Mouse (Mus musculus): ENCODE measurements around the gene Mthfd1l. TPM values are rescaled to one million over a fixed set of nuclear protein-coding genes. Genes with fewer than 3 reads are reported as not detected.

Mthfd1l gene
- polyA plus RNA-seq, 1 experiment from 2014 or later: 8.3 TPM

GRCm38 (mm10) chr10:4052711-4053110 is 79.8 kb downstream of the Mthfd1l start:
- peaks cover 6% of the 10 kb centered on the region for H3K4me1 ChIP-seq
- no peak overlapping the region for H3K4me3 ChIP-seq
- no peak for ATAC-seq (ENCODE audit: insufficient number of reproducible peaks, low FRiP score, low TSS enrichment, low read depth)
- 0 out of 2 replicates have a peak, but pooled peaks cover 5% of the 10 kb centered on the region for H3K36me3 ChIP-seq
- H3K27me3 ChIP-seq: no peaks in the 10 kb centered on the region
- 48% methylated on average over 4 of the region's 4 CpGs for WGBS
- no peak overlapping the region for H3K9ac ChIP-seq
- no peak overlapping the region for H3K4me2 ChIP-seq
- H3K9me3 ChIP-seq: no peaks in the 10 kb centered on the region
- H3K27ac ChIP-seq: no peak overlapping the region

GRCm38 (mm10) chr10:4053278-4054061 is 80.6 kb downstream of the Mthfd1l start:
- Histone ChIP-seq H3K27me3 (no peaks in the 10 kb centered on the region), H3K36me3 (0 out of 2 replicates have a peak, but pooled peaks cover 5% of the 10 kb centered on the region), H3K4me2 (no peak overlapping the region), H3K9me3 (no peaks in the 10 kb centered on the region), H3K4me1 (peaks cover 6% of the 10 kb centered on the region), H3K4me3 (no peak overlapping the region), H3K9ac (no peak overlapping the region), H3K27ac (no peak overlapping the region)
- WGBS: 72% methylated on average over 19 of the region's 19 CpGs
- no peak for ATAC-seq (ENCODE audit: insufficient number of reproducible peaks, low FRiP score, low TSS enrichment, low read depth)

- Histone ChIP-seq H3K27me3 (no peaks in the 10 kb centered on the region), H3K4me1 (peaks cover 6% of the 10 kb centered on the region), H3K4me3 (no peak overlapping the region), H3K4me2 (no peak overlapping the region), H3K36me3 (0 out of 2 replicates have a peak, but pooled peaks cover 5% of the 10 kb centered on the region), H3K27ac (no peak overlapping the region), H3K9ac (no peak overlapping the region), H3K9me3 (no peaks in the 10 kb centered on the region)
- ATAC-seq (ENCODE audit: insufficient number of reproducible peaks, low FRiP score, low TSS enrichment, low read depth): no peak
- 38% methylated on average over 1 of the region's 1 CpGs for WGBS
These were observed 81.7 kb downstream of the Mthfd1l start for GRCm38 (mm10) chr10:4054589-4054988.

- Histone ChIP-seq H3K36me3 (no peaks in the 10 kb centered on the region), H3K9me3 (no peaks in the 10 kb centered on the region), H3K4me3 (no peak overlapping the region), H3K4me2 (no peak overlapping the region), H3K4me1 (peaks cover 6% of the 10 kb centered on the region), H3K27me3 (no peaks in the 10 kb centered on the region), H3K9ac (no peak overlapping the region), H3K27ac (no peak overlapping the region)
- no peak for ATAC-seq (ENCODE audit: insufficient number of reproducible peaks, low FRiP score, low TSS enrichment, low read depth)
- WGBS: 82% methylated on average over 3 of the region's 3 CpGs
These were observed 84.5 kb downstream of the Mthfd1l start for GRCm38 (mm10) chr10:4057397-4057796.

GRCm38 (mm10) chr10:4057832-4058231 is 84.9 kb downstream of the Mthfd1l start:
- Histone ChIP-seq H3K27ac (no peak overlapping the region), H3K9me3 (no peaks in the 10 kb centered on the region), H3K4me3 (no peak overlapping the region), H3K27me3 (no peaks in the 10 kb centered on the region), H3K4me1 (peaks cover 6% of the 10 kb centered on the region), H3K36me3 (no peaks in the 10 kb centered on the region), H3K9ac (no peak overlapping the region), H3K4me2 (no peak overlapping the region)
- ATAC-seq (ENCODE audit: insufficient number of reproducible peaks, low FRiP score, low TSS enrichment, low read depth): no peak
- 79% methylated on average over 5 of the region's 5 CpGs for WGBS

- no peaks in the 10 kb centered on the region for H3K27me3 ChIP-seq
- WGBS: 75% methylated on average over 11 of the region's 11 CpGs
These were observed 88.4 kb downstream of the Mthfd1l start for GRCm38 (mm10) chr10:4061071-4061987.

GRCm38 (mm10) chr10:4063537-4063936 is 90.6 kb downstream of the Mthfd1l start:
- H3K4me3 ChIP-seq: no peak overlapping the region
- ATAC-seq (ENCODE audit: insufficient number of reproducible peaks, low FRiP score, low TSS enrichment, low read depth): no peak
- H3K9me3 ChIP-seq: no peaks in the 10 kb centered on the region
- no peaks in the 10 kb centered on the region for H3K27me3 ChIP-seq
- no peaks in the 10 kb centered on the region for H3K4me1 ChIP-seq
- H3K27ac ChIP-seq: no peak overlapping the region
- 82% methylated on average over 4 of the region's 4 CpGs for WGBS
- no peak overlapping the region for H3K4me2 ChIP-seq
- H3K9ac ChIP-seq: no peak overlapping the region
- no peaks in the 10 kb centered on the region for H3K36me3 ChIP-seq

More at GRCm38 (mm10) chr10:4061071-4061987, 88.4 kb downstream of the Mthfd1l start:
- Histone ChIP-seq H3K9ac (no peak overlapping the region), H3K4me1 (no peaks in the 10 kb centered on the region), H3K36me3 (no peaks in the 10 kb centered on the region), H3K9me3 (no peaks in the 10 kb centered on the region), H3K4me3 (no peak overlapping the region), H3K27ac (no peak overlapping the region), H3K4me2 (no peak overlapping the region)
- ATAC-seq (ENCODE audit: insufficient number of reproducible peaks, low FRiP score, low TSS enrichment, low read depth): no peak

GRCm38 (mm10) chr10:4065295-4066084 is 92.6 kb downstream of the Mthfd1l start:
- WGBS: 62% methylated on average over 15 of the region's 15 CpGs
- no peaks in the 10 kb centered on the region for H3K27me3 ChIP-seq

GRCm38 (mm10) chr10:4069258-4069826 is 96.4 kb downstream of the Mthfd1l start:
- H3K36me3 ChIP-seq: no peaks in the 10 kb centered on the region
- no peaks in the 10 kb centered on the region for H3K9me3 ChIP-seq
- 86% methylated on average over 7 of the region's 7 CpGs for WGBS
- ATAC-seq (ENCODE audit: insufficient number of reproducible peaks, low FRiP score, low TSS enrichment, low read depth): no peak
- no peaks in the 10 kb centered on the region for H3K4me1 ChIP-seq
- H3K4me3 ChIP-seq: no peak overlapping the region
- H3K27me3 ChIP-seq: no peaks in the 10 kb centered on the region
- H3K9ac ChIP-seq: no peak overlapping the region
- no peak overlapping the region for H3K4me2 ChIP-seq
- H3K27ac ChIP-seq: no peak overlapping the region

More at GRCm38 (mm10) chr10:4065295-4066084, 92.6 kb downstream of the Mthfd1l start:
- Histone ChIP-seq H3K4me2 (no peak overlapping the region), H3K27ac (no peak overlapping the region), H3K4me1 (no peaks in the 10 kb centered on the region), H3K9me3 (no peaks in the 10 kb centered on the region), H3K36me3 (no peaks in the 10 kb centered on the region), H3K4me3 (no peak overlapping the region), H3K9ac (no peak overlapping the region)
- no peak for ATAC-seq (ENCODE audit: insufficient number of reproducible peaks, low FRiP score, low TSS enrichment, low read depth)

GRCm38 (mm10) chr10:4070061-4070460 is 97.1 kb downstream of the Mthfd1l start:
- Histone ChIP-seq H3K4me3 (no peak overlapping the region), H3K27me3 (no peaks in the 10 kb centered on the region), H3K4me1 (no peaks in the 10 kb centered on the region), H3K9me3 (no peaks in the 10 kb centered on the region), H3K9ac (no peak overlapping the region), H3K4me2 (no peak overlapping the region), H3K27ac (no peak overlapping the region), H3K36me3 (no peaks in the 10 kb centered on the region)
- no peak for ATAC-seq (ENCODE audit: insufficient number of reproducible peaks, low FRiP score, low TSS enrichment, low read depth)
- 86% methylated on average over 7 of the region's 7 CpGs for WGBS
